Mouse (Mus musculus): Measurements from ENCODE around the gene Rab26. TPM values are rescaled to one million over a fixed set of nuclear protein-coding genes. Genes with fewer than 3 reads are reported as not detected.

The Rab26 gene
- total RNA-seq (2021) (under 1 TPM in 1 of 2 experiments, not detected in 1; 0.39 TPM), polyA plus RNA-seq (2012; rRNA removed) (0.10 and 0.12 TPM in 2 replicates)
- long read RNA-seq, result 0 reads

DNA sequence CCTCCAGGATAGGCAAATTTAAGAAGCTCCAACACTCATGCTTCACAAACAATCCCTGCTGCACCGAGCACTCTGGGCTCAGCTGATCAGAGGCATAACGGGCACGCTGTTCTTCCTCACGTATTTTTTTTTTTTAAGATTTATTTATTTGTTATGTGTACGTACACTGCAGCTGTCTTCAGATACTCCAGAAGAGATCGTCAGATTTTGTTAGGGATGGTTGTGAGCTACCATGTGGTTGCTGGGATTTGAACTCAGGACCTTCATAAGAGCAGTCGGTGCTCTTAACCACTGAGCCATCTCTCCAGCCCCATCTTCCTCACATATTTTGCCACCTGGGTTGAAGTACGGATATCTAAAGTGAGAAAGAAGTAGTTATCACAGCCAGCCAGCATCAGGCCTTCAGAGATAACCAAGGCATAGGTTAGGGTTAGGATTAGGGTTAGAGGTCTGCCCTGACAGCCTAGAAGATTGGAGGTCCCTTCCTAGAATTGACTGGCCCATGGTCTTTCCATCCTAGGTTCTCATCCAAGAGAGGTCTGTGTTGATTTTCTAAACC lies at the start of gene Rab26:
Gene Rab26 (minus strand): TSS at position 51 of the 559 bp plus-strand sequence.
- 94% methylated on average over 8 of the region's 8 CpGs for WGBS
- Histone ChIP-seq H3K4me3 (peak within 1 kb of the TSS; percentile 49), H3K27ac (no peak within 1 kb of the TSS), H3K27me3 (ENCODE audit: control insufficient read depth, insufficient read depth, low read length) (no peaks in the 10 kb centered on the region), H3K36me3 (ENCODE audit: control insufficient read depth, insufficient read depth, low read length) (no peaks in the 10 kb centered on the region), H3K9ac (ENCODE audit: low read depth, low read length) (peak within 1 kb of the TSS; percentile 46), H3K4me1 (ENCODE audit: control insufficient read depth, insufficient read depth, low read length) (peaks cover 7% of the 10 kb centered on the region), H3K79me2 (replicated peaks; ENCODE audit: control insufficient read depth, insufficient read depth, low read length) (no peaks in the 10 kb centered on the region)
- intact Hi-C loops (cut with DNase I), result no loop called here
- TF ChIP-seq CTCF (IDR thresholded peaks at IDR 0.05), result no peak
- TF ChIP-seq EP300 (IDR thresholded peaks at IDR 0.05; ENCODE audit: insufficient read depth, low read depth, low read length), result no peak
- no peak for TF ChIP-seq POLR2A (IDR thresholded peaks at IDR 0.05; ENCODE audit: insufficient read depth, low read depth, low read length)
- DNase-seq, result no peak

DNA sequence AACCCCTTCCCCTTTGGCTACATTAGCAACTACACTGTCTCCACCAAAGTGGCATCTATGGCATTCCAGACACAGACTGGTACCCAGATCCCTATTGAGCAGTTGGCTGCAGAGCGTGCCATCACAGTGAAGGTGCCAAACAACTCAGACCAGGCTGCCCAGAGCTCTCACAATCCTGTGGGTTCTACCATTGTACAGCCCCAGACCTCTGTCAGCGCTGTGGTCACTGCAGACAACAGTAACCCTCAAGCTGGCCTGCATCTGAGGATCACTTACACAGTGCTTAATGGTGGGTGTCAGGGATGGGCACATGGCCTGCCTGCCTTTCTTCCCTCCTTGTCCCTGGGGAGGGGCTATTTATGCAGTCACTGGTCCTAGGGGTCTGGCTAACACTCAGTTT lies 46.3 kb upstream of the Rab26 start:
- intact Hi-C loops (cut with DNase I), result no loop called here
- no peak overlapping the region for H3K9ac ChIP-seq (ENCODE audit: low read depth, low read length)
- no peaks in the 10 kb centered on the region for H3K27me3 ChIP-seq (ENCODE audit: control insufficient read depth, insufficient read depth, low read length)
- 100% methylated on average over 2 of the region's 2 CpGs for WGBS
- H3K36me3 ChIP-seq (ENCODE audit: control insufficient read depth, insufficient read depth, low read length), result peaks cover 2% of the 10 kb centered on the region; the same call in 1 of the 2 replicates
- no peak for DNase-seq
- TF ChIP-seq CTCF (IDR thresholded peaks at IDR 0.05), result no peak
- TF ChIP-seq POLR2A (IDR thresholded peaks at IDR 0.05; ENCODE audit: insufficient read depth, low read depth, low read length), result no peak
- no peak for TF ChIP-seq EP300 (IDR thresholded peaks at IDR 0.05; ENCODE audit: insufficient read depth, low read depth, low read length)
- peaks cover 3% of the 10 kb centered on the region; the same call in 1 of the 2 replicates for H3K4me1 ChIP-seq (ENCODE audit: control insufficient read depth, insufficient read depth, low read length)
- no peak overlapping the region for H3K4me3 ChIP-seq
- no peak overlapping the region for H3K27ac ChIP-seq
- H3K79me2 ChIP-seq (replicated peaks; ENCODE audit: control insufficient read depth, insufficient read depth, low read length), result no peaks in the 10 kb centered on the region

DNA sequence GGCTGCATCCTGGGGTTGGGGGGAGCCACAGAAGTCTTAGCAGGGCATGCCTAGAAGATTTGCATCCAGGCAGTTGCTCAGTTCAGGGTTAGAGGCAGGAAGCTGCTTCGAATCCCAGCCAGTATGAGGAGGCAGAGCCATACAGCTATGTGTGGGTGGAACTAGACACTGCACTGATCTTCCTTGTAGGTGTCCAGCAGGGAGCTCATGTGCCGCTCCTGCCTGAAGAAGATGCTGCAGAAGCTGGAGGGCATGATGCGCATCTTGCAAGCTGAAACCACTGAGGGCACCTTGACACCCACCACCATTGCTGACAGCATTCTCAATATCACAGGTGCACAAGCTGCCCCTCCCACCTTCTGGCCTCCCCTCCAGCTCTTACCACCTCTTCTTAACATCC lies 45.5 kb upstream of the Rab26 start:
- no peak for DNase-seq
- no peaks in the 10 kb centered on the region for H3K27me3 ChIP-seq (ENCODE audit: control insufficient read depth, insufficient read depth, low read length)
- H3K4me3 ChIP-seq, result no peak overlapping the region
- TF ChIP-seq EP300 (IDR thresholded peaks at IDR 0.05; ENCODE audit: insufficient read depth, low read depth, low read length) (no peak), CTCF (IDR thresholded peaks at IDR 0.05) (no peak), POLR2A (IDR thresholded peaks at IDR 0.05; ENCODE audit: insufficient read depth, low read depth, low read length) (no peak)
- H3K9ac ChIP-seq (ENCODE audit: low read depth, low read length), result no peak overlapping the region
- WGBS, result 90% methylated on average over 3 of the region's 3 CpGs
- intact Hi-C loops (cut with DNase I), result no loop called here
- no peak overlapping the region for H3K27ac ChIP-seq
- H3K36me3 ChIP-seq (ENCODE audit: control insufficient read depth, insufficient read depth, low read length), result peaks cover 2% of the 10 kb centered on the region; the same call in 1 of the 2 replicates
- H3K4me1 ChIP-seq (ENCODE audit: control insufficient read depth, insufficient read depth, low read length), result peaks cover 3% of the 10 kb centered on the region; the same call in 1 of the 2 replicates
- H3K79me2 ChIP-seq (replicated peaks; ENCODE audit: control insufficient read depth, insufficient read depth, low read length), result no peaks in the 10 kb centered on the region

DNA sequence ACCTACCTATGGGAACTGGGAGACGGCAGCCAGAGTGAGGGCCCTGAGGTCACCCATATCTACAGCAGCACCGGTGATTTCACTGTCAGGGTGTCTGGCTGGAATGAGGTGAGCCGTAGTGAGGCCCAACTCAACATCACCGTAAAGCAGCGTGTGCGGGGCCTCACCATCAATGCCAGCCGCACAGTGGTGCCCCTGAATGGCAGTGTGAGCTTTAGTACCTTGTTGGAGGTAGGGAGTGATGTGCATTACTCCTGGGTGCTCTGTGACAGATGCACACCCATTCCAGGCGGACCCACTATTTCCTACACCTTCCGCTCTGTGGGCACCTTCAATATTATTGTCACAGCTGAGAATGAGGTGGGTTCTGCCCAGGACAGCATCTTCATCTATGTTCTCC lies 39.8 kb upstream of the Rab26 start:
- Histone ChIP-seq H3K9ac (ENCODE audit: low read depth, low read length) (no peak overlapping the region), H3K27me3 (ENCODE audit: control insufficient read depth, insufficient read depth, low read length) (no peaks in the 10 kb centered on the region), H3K27ac (no peak overlapping the region), H3K36me3 (ENCODE audit: control insufficient read depth, insufficient read depth, low read length) (no peaks in the 10 kb centered on the region), H3K79me2 (replicated peaks; ENCODE audit: control insufficient read depth, insufficient read depth, low read length) (no peaks in the 10 kb centered on the region), H3K4me3 (no peak overlapping the region), H3K4me1 (ENCODE audit: control insufficient read depth, insufficient read depth, low read length) (no peaks in the 10 kb centered on the region)
- TF ChIP-seq POLR2A (IDR thresholded peaks at IDR 0.05; ENCODE audit: insufficient read depth, low read depth, low read length) (no peak), CTCF (IDR thresholded peaks at IDR 0.05) (no peak), EP300 (IDR thresholded peaks at IDR 0.05; ENCODE audit: insufficient read depth, low read depth, low read length) (no peak)
- intact Hi-C loops (cut with DNase I), result no loop called here
- WGBS, result 92% methylated on average over 9 of the region's 9 CpGs
- DNase-seq, result no peak

DNA sequence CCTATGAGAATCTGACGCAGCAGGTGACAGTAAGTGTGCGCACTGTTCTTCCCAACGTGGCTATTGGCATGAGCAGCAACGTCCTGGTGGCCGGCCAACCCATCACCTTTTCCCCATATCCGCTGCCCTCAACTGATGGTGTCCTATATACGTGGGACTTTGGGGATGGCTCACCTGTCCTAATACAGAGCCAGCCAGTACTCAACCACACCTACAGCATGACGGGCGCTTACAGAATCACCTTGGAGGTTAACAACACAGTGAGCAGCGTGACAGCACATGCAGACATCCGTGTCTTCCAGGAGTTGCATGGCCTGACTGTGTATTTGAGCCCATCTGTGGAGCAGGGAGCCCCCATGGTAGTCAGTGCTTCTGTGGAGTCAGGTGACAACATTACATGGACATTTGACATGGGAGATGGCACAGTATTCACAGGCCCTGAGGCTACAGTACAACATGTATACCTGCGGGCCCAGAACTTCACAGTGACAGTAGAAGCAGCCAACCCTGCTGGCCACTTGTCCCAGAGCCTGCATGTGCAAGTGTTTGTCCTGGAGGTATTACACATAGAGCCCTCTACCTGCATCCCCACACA lies 38.7 kb upstream of the Rab26 start:
- 92% methylated on average over 12 of the region's 12 CpGs for WGBS
- TF ChIP-seq POLR2A (IDR thresholded peaks at IDR 0.05; ENCODE audit: insufficient read depth, low read depth, low read length) (no peak), EP300 (IDR thresholded peaks at IDR 0.05; ENCODE audit: insufficient read depth, low read depth, low read length) (no peak), CTCF (IDR thresholded peaks at IDR 0.05) (no peak)
- Histone ChIP-seq H3K79me2 (replicated peaks; ENCODE audit: control insufficient read depth, insufficient read depth, low read length) (no peaks in the 10 kb centered on the region), H3K4me1 (ENCODE audit: control insufficient read depth, insufficient read depth, low read length) (no peaks in the 10 kb centered on the region), H3K36me3 (ENCODE audit: control insufficient read depth, insufficient read depth, low read length) (no peaks in the 10 kb centered on the region), H3K4me3 (no peak overlapping the region), H3K9ac (ENCODE audit: low read depth, low read length) (no peak overlapping the region), H3K27ac (no peak overlapping the region), H3K27me3 (ENCODE audit: control insufficient read depth, insufficient read depth, low read length) (no peaks in the 10 kb centered on the region)
- intact Hi-C loops (cut with DNase I), result no loop called here
- DNase-seq, result no peak

DNA sequence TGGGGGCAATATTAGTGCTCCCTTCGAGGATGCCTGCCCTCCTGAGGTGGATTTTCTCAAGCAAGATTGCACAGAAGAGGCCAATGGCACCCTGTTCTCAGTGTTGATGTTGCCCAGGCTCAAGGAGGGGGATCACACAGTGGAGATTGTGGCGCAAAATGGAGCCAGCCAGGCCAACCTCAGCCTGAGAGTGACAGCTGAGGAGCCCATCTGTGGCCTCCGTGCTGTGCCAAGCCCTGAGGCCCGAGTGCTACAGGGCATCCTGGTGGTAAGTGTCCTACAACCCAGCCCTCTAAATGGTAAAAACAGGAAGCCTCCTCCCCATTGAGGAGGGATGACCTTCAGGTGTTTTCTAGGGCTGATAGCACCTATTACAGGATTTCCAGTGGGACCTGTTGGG lies 35.8 kb upstream of the Rab26 start:
- TF ChIP-seq POLR2A (IDR thresholded peaks at IDR 0.05; ENCODE audit: insufficient read depth, low read depth, low read length) (no peak), CTCF (IDR thresholded peaks at IDR 0.05) (no peak), EP300 (IDR thresholded peaks at IDR 0.05; ENCODE audit: insufficient read depth, low read depth, low read length) (no peak)
- H3K9ac ChIP-seq (ENCODE audit: low read depth, low read length), result no peak overlapping the region
- peaks cover 5% of the 10 kb centered on the region for H3K4me1 ChIP-seq (ENCODE audit: control insufficient read depth, insufficient read depth, low read length)
- peaks cover 3% of the 10 kb centered on the region; the same call in 1 of the 2 replicates for H3K79me2 ChIP-seq (replicated peaks; ENCODE audit: control insufficient read depth, insufficient read depth, low read length)
- H3K36me3 ChIP-seq (ENCODE audit: control insufficient read depth, insufficient read depth, low read length), result peaks cover 2% of the 10 kb centered on the region; the same call in 1 of the 2 replicates
- H3K27me3 ChIP-seq (ENCODE audit: control insufficient read depth, insufficient read depth, low read length), result no peaks in the 10 kb centered on the region
- WGBS, result 84% methylated on average over 4 of the region's 4 CpGs
- DNase-seq, result no peak
- H3K27ac ChIP-seq, result no peak overlapping the region
- intact Hi-C loops (cut with DNase I), result loop anchor here (2.0 kb wide), 1 partner anchor 13 kb away; no protein-coding TSS in a partner anchor
- no peak overlapping the region for H3K4me3 ChIP-seq
